Mouse (Mus musculus) heart, postnatal 0 days (tissue): ENCODE measurements around the gene Gpr27. TPM values are rescaled to one million over a fixed set of nuclear protein-coding genes. Genes with fewer than 3 reads are reported as not detected.
A peak's percentile ranks its signal among the peaks of the same experiment; 100 is the strongest.

ENCODE experiments used
- ATAC-seq: fragments of 200-750 bp; cut with Nextera tagmentation; 2 replicates; pipeline ENCODE4 v1.8.0; 2017; ENCODE audit warnings: low read depth, moderate number of reproducible peaks, moderate library complexity; ENCODE audit not compliant: insufficient read depth
- DNase-seq: peaks from one replicate; pipeline ENCODE4 v3.0.0-alpha.2; 2016; ENCODE audit warnings: low spot score
- H3K27ac ChIP-seq: fragments of 300-500 bp; sonication (generic); 2 replicates; pipeline ENCODE4 v1.5.1; 2014; ENCODE audit warnings: low read depth, mild to moderate bottlenecking
- H3K27me3 ChIP-seq: fragments of 300-500 bp; sonication (generic); 2 replicates; pipeline ENCODE4 v1.6.1; 2014; ENCODE audit warnings: low read length, mixed read lengths; ENCODE audit not compliant: control insufficient read depth, insufficient read depth
- H3K36me3 ChIP-seq: fragments of 300-500 bp; sonication (generic); replicated peaks from 2 replicates; pipeline ENCODE4 v1.6.1; 2014; ENCODE audit warnings: low read length, mixed read lengths; ENCODE audit not compliant: control insufficient read depth, insufficient read depth
- H3K4me1 ChIP-seq: fragments of 300-500 bp; sonication (generic); 2 replicates; pipeline ENCODE4 v1.6.1; 2014; ENCODE audit warnings: antibody characterized with exemption; ENCODE audit not compliant: control insufficient read depth, insufficient read depth
- H3K4me2 ChIP-seq: fragments of 300-500 bp; sonication (generic); 2 replicates; pipeline ENCODE4 v1.6.1; 2014; ENCODE audit warnings: low read depth, mild to moderate bottlenecking, low read length, moderate library complexity
- H3K4me3 ChIP-seq: fragments of 300-500 bp; sonication (generic); 2 replicates; pipeline ENCODE4 v1.5.1; 2014; ENCODE audit warnings: low read depth, low read length
- H3K9ac ChIP-seq: fragments of 300-500 bp; sonication (generic); replicated peaks from 2 replicates; pipeline ENCODE4 v1.6.1; 2014; ENCODE audit warnings: low read depth, low read length, mixed read lengths
- H3K9me3 ChIP-seq: fragments of 300-500 bp; sonication (generic); replicated peaks from 2 replicates; pipeline ENCODE4 v1.6.1; 2016; ENCODE audit warnings: low read length; ENCODE audit not compliant: control insufficient read depth
- CTCF ChIP-seq: IDR thresholded peaks from 2 replicates; pipeline ENCODE4 v1.5.1; 2016; ENCODE audit warnings: antibody characterized with exemption, control low read depth, low read depth
- EP300 ChIP-seq: IDR thresholded peaks from 2 replicates; pipeline ENCODE4 v1.6.1; 2016; ENCODE audit warnings: antibody characterized with exemption, low read depth
- WGBS: fragments of 180-500 bp; shearing (Covaris S2); extraction: QIAGEN DNeasy Blood & Tissue Kit; methylation state at CpG from one replicate; pipeline ENCODE4 v1.1.7; 2014; 5-methylcytosine and 5-hydroxymethylcytosine counted together
- polyA plus RNA-seq: library from polyadenylated mRNA; unstranded; fragments of >200 nt; fragmentation: Nextera tagmentation; extraction: Ambion mirVana; gene quantifications from 2 replicates; pipeline ENCODE4 v1.2.1, GENCODE M21; 2015
- total RNA-seq: library from RNA; depleted of rRNA; stranded (reverse); fragments of >200 nt; gene quantifications from 2 replicates; pipeline ENCODE4 v1.2.3, GENCODE M21; 2014; ENCODE audit warnings: low replicate concordance

Gpr27 gene
- total and polyA plus RNA-seq, 2 experiments from 2014 or later, result 0.34 to 0.78 TPM

- peak overlapping the region; percentile 59 for H3K9ac ChIP-seq
- no peak overlapping the region for H3K27ac ChIP-seq
- peaks cover 89% of the 10 kb centered on the region for H3K27me3 ChIP-seq
- DNase-seq, result no peak
- peak; percentile 28; the same call in 1 of the 2 replicates for ATAC-seq
- no peaks in the 10 kb centered on the region for H3K4me1 ChIP-seq
- peak overlapping the region; percentile 95 for H3K4me2 ChIP-seq
- peak overlapping the region; percentile 80 for H3K4me3 ChIP-seq
- H3K9me3 ChIP-seq, result no peaks in the 10 kb centered on the region
- TF ChIP-seq CTCF, result no peak
- no peak for TF ChIP-seq EP300
- WGBS, result 3% methylated on average over 109 of the region's 110 CpGs
- H3K36me3 ChIP-seq, result no peaks in the 10 kb centered on the region
Measured at GRCm38 (mm10) chr6:99692916-99693841, 700 bp downstream of the Gpr27 start.

- H3K9ac ChIP-seq, result no peak overlapping the region
- TF ChIP-seq CTCF (no peak), EP300 (no peak)
Measured at GRCm38 (mm10) chr6:99700484-99700883, 8.0 kb downstream of the Gpr27 start.

GRCm38 (mm10) chr6:99711576-99712101 lies 19.2 kb downstream of the Gpr27 start:
- H3K27me3 ChIP-seq, result 0 out of 2 replicates have a peak, but pooled peaks cover 13% of the 10 kb centered on the region
- no peak overlapping the region for H3K27ac ChIP-seq
- H3K9ac ChIP-seq, result no peak overlapping the region
- 59% methylated on average over 11 of the region's 11 CpGs for WGBS
- ATAC-seq (no peak), DNase-seq (no peak)
- no peaks in the 10 kb centered on the region for H3K9me3 ChIP-seq
- no peak overlapping the region for H3K4me2 ChIP-seq
- no peak overlapping the region for H3K4me3 ChIP-seq
- no peaks in the 10 kb centered on the region for H3K4me1 ChIP-seq
- TF ChIP-seq CTCF (no peak), EP300 (no peak)
- H3K36me3 ChIP-seq, result no peaks in the 10 kb centered on the region

More at GRCm38 (mm10) chr6:99700484-99700883, 8.0 kb downstream of the Gpr27 start:
- H3K36me3 ChIP-seq, result no peaks in the 10 kb centered on the region
- H3K4me1 ChIP-seq, result no peaks in the 10 kb centered on the region
- H3K9me3 ChIP-seq, result no peaks in the 10 kb centered on the region
- DNase-seq (no peak), ATAC-seq (no peak)
- 0 out of 2 replicates have a peak, but pooled peaks cover 24% of the 10 kb centered on the region for H3K27me3 ChIP-seq
- no peak overlapping the region for H3K4me3 ChIP-seq
- 67% methylated on average over 3 of the region's 3 CpGs for WGBS
- no peak overlapping the region for H3K27ac ChIP-seq
- H3K4me2 ChIP-seq, result no peak overlapping the region

- Histone ChIP-seq H3K9ac (no peak overlapping the region), H3K4me1 (no peaks in the 10 kb centered on the region), H3K4me3 (no peak overlapping the region), H3K27me3 (0 out of 2 replicates have a peak, but pooled peaks cover 13% of the 10 kb centered on the region), H3K9me3 (no peaks in the 10 kb centered on the region), H3K4me2 (no peak overlapping the region), H3K27ac (no peak overlapping the region), H3K36me3 (no peaks in the 10 kb centered on the region)
- ATAC-seq (no peak), DNase-seq (no peak)
- WGBS, result 87% methylated on average over 5 of the region's 5 CpGs
- TF ChIP-seq CTCF (no peak), EP300 (no peak)
Measured at GRCm38 (mm10) chr6:99713256-99713655, 20.8 kb downstream of the Gpr27 start.

- Histone ChIP-seq H3K36me3 (no peaks in the 10 kb centered on the region), H3K4me2 (no peak overlapping the region), H3K27me3 (0 out of 2 replicates have a peak, but pooled peaks cover 16% of the 10 kb centered on the region), H3K4me1 (no peaks in the 10 kb centered on the region), H3K4me3 (no peak overlapping the region), H3K9ac (no peak overlapping the region), H3K9me3 (no peaks in the 10 kb centered on the region), H3K27ac (no peak overlapping the region)
- ATAC-seq, result no peak
- DNase-seq, result no peak
- WGBS, result 45% methylated on average over 6 of the region's 6 CpGs
- TF ChIP-seq CTCF (no peak), EP300 (no peak)
Measured at GRCm38 (mm10) chr6:99715191-99715590, 22.7 kb downstream of the Gpr27 start.
